Comparison of ENCODE assay signal across 8 mouse cellular contexts in genomic region chr12:113102461-113102860, GRCm38 (mm10). TPM values are rescaled to one million over a fixed set of nuclear protein-coding genes. Genes with fewer than 3 reads are reported as not detected.
DNase-seq lines count a peak whose midpoint lies in the region; ATAC-seq and TF ChIP-seq lines count a peak whose summit lies in the region.

No protein-coding gene starts in this region.

- no peak for TF ChIP-seq POLR2A in cortical plate, adult 2 months (IDR thresholded peaks at IDR 0.05; ENCODE audit: extremely low read depth, insufficient read depth, low read length)

- H3K4me2 ChIP-seq in liver, embryonic 13.5 days, result no peak overlapping the region

- 0 out of 2 replicates have a peak, but pooled peaks cover 2% of the 10 kb centered on the region for H3K27me3 ChIP-seq in liver, embryonic 13.5 days

- H3K4me1 ChIP-seq in cortical plate, adult 2 months (ENCODE audit: control insufficient read depth, insufficient read depth, low read length), result peaks cover 15% of the 10 kb centered on the region
- peaks cover 92% of the 10 kb centered on the region for H3K4me1 ChIP-seq in liver, embryonic 13.5 days (replicated peaks)

- TF ChIP-seq CTCF in cortical plate, adult 2 months (IDR thresholded peaks at IDR 0.05; ENCODE audit: extremely low read depth, insufficient read depth, low read length), result peak; percentile 61

- peak; percentile 66 for DNase-seq in layer of hippocampus, adult 11-12 months (ENCODE audit: low spot score)
- DNase-seq in layer of hippocampus, adult 9-11 months, result no peak
- peak; percentile 77 for DNase-seq in adipocyte (ENCODE audit: low spot score)
- DNase-seq in liver, embryonic 13.5 days, result peak; percentile 48
- peak; percentile 81 for DNase-seq in thymus, postnatal 14 days

- WGBS in liver, embryonic 13.5 days (ENCODE audit: insufficient replicate concordance), result 54% methylated on average over 6 of the region's 6 CpGs

- no peak overlapping the region for H3K9ac ChIP-seq in liver, embryonic 13.5 days

- peak; percentile 61 to 81 for ATAC-seq in hematopoietic stem cell, adult 5-6 weeks (replicated peaks in 1 of 2; ENCODE audit: insufficient read depth in 1 of 2, low FRiP score in 2 of 2, low TSS enrichment in 1 of 2, low read depth in 1 of 2, poor library complexity in 2 of 2, severe bottlenecking in 2 of 2)
- 0 out of 2 replicates have a peak, but pooled peaks have one; percentile 9 for ATAC-seq in liver, embryonic 13.5 days (ENCODE audit: low read depth)
- peak; percentile 57 for ATAC-seq in monocyte, adult 5-6 weeks (replicated peaks; ENCODE audit: insufficient number of reproducible peaks, low FRiP score, low TSS enrichment, poor library complexity, severe bottlenecking)

- H3K9me3 ChIP-seq in liver, embryonic 13.5 days (replicated peaks), result no peaks in the 10 kb centered on the region

- H3K4me3 ChIP-seq in cortical plate, adult 2 months (ENCODE audit: insufficient read depth, low read length), result no peak overlapping the region
- no peak overlapping the region for H3K4me3 ChIP-seq in liver, embryonic 13.5 days (replicated peaks)

- H3K36me3 ChIP-seq in liver, embryonic 13.5 days, result peaks cover 11% of the 10 kb centered on the region; the same call in 1 of the 2 replicates

- no peak overlapping the region for H3K27ac ChIP-seq in cortical plate, adult 2 months (ENCODE audit: insufficient read depth, low read length)
- H3K27ac ChIP-seq in liver, embryonic 13.5 days, result peak overlapping the region; percentile 82; the same call in 1 of the 2 replicates

RNA-seq across cellular contexts. Expression of gene Mta1, which starts 4.4 kb away (rescaled TPM):
- polyA plus RNA-seq in cortical plate, adult 2 months (2012; rRNA removed), result 68.4 and 68.7 TPM in 2 replicates
- total RNA-seq in hematopoietic stem cell, adult 5-6 weeks (2017), result 39.8 and 42.2 TPM in 2 replicates
- 4.8 and 6.1 TPM in 2 replicates for polyA plus RNA-seq in liver, embryonic 13.5 days (2015; fragmentation: Nextera tagmentation; extraction: Ambion mirVana)
- 9.6 to 19.4 TPM (median 12.7 TPM) in 3 replicates for total RNA-seq in monocyte, adult 5-6 weeks (2017)

RNA-seq across cellular contexts. Expression of gene Tex22, which starts 28.2 kb away (rescaled TPM):
- polyA plus RNA-seq in cortical plate, adult 2 months (2012; rRNA removed), result 0.21 TPM in 1 of 2 replicates, not detected in the other
- total RNA-seq in hematopoietic stem cell, adult 5-6 weeks (2017), result 0.38 TPM in 1 of 2 replicates, not detected in the other
- not detected in 2 replicates for polyA plus RNA-seq in liver, embryonic 13.5 days (2015; fragmentation: Nextera tagmentation; extraction: Ambion mirVana)
- total RNA-seq in monocyte, adult 5-6 weeks (2017), result 0.39 TPM in 1 of 3 replicates, not detected in the others

RNA-seq across cellular contexts. Expression of gene Crip2, which starts 37.6 kb away (rescaled TPM):
- 263 and 281 TPM in 2 replicates for polyA plus RNA-seq in cortical plate, adult 2 months (2012; rRNA removed)
- 0.40 TPM in 1 of 2 replicates, not detected in the other for total RNA-seq in hematopoietic stem cell, adult 5-6 weeks (2017)
- 47.9 and 50.4 TPM in 2 replicates for polyA plus RNA-seq in liver, embryonic 13.5 days (2015; fragmentation: Nextera tagmentation; extraction: Ambion mirVana)
- total RNA-seq in monocyte, adult 5-6 weeks (2017), result 0.57 to 1.7 TPM in 2 of 3 replicates, not detected in the other

RNA-seq across cellular contexts. Expression of gene Crip1, which starts 43.7 kb away (rescaled TPM):
- 67.6 and 70.7 TPM in 2 replicates for polyA plus RNA-seq in cortical plate, adult 2 months (2012; rRNA removed)
- 222 and 411 TPM in 2 replicates for total RNA-seq in hematopoietic stem cell, adult 5-6 weeks (2017)
- 84.5 and 94.1 TPM in 2 replicates for polyA plus RNA-seq in liver, embryonic 13.5 days (2015; fragmentation: Nextera tagmentation; extraction: Ambion mirVana)
- 1,094 to 1,293 TPM (median 1,104 TPM) in 3 replicates for total RNA-seq in monocyte, adult 5-6 weeks (2017)

RNA-seq across cellular contexts. Expression of gene Tedc1, which starts 53.8 kb away (rescaled TPM):
- polyA plus RNA-seq in cortical plate, adult 2 months (2012; rRNA removed), result 1.0 and 2.0 TPM in 2 replicates
- 8.8 and 18.8 TPM in 2 replicates for total RNA-seq in hematopoietic stem cell, adult 5-6 weeks (2017)
- 12.0 and 12.9 TPM in 2 replicates for polyA plus RNA-seq in liver, embryonic 13.5 days (2015; fragmentation: Nextera tagmentation; extraction: Ambion mirVana)
- total RNA-seq in monocyte, adult 5-6 weeks (2017), result 3.6 to 8.8 TPM (median 4.8 TPM) in 3 replicates

Comparison
In these comparisons a context has a peak if more than half of its experiments do, and no peak if none do; other contexts are left out.
1. ATAC-seq: peak in every context shown above with its lines; median percentile 71 in hematopoietic stem cell, adult 5-6 weeks; 57 in monocyte, adult 5-6 weeks; 9 in liver, embryonic 13.5 days.